Mouse (Mus musculus) heart, postnatal 0 days (tissue): Measurements from ENCODE around the gene Atp8b4. TPM values are rescaled to one million over a fixed set of nuclear protein-coding genes. Genes with fewer than 3 reads are reported as not detected.

Experiments used
- ATAC-seq: fragments of 200-750 bp; cut with Nextera tagmentation; 2 replicates; pipeline ENCODE4 v1.8.0; 2017; ENCODE audit warnings: low read depth, moderate number of reproducible peaks, moderate library complexity; ENCODE audit not compliant: insufficient read depth
- DNase-seq: peaks from one replicate; pipeline ENCODE4 v3.0.0-alpha.2; 2016; ENCODE audit warnings: low spot score
- H3K27ac ChIP-seq: fragments of 300-500 bp; sonication (generic); 2 replicates; pipeline ENCODE4 v1.5.1; 2014; ENCODE audit warnings: low read depth, mild to moderate bottlenecking
- H3K27me3 ChIP-seq: fragments of 300-500 bp; sonication (generic); 2 replicates; pipeline ENCODE4 v1.6.1; 2014; ENCODE audit warnings: low read length, mixed read lengths; ENCODE audit not compliant: control insufficient read depth, insufficient read depth
- H3K36me3 ChIP-seq: fragments of 300-500 bp; sonication (generic); replicated peaks from 2 replicates; pipeline ENCODE4 v1.6.1; 2014; ENCODE audit warnings: low read length, mixed read lengths; ENCODE audit not compliant: control insufficient read depth, insufficient read depth
- H3K4me1 ChIP-seq: fragments of 300-500 bp; sonication (generic); 2 replicates; pipeline ENCODE4 v1.6.1; 2014; ENCODE audit warnings: antibody characterized with exemption; ENCODE audit not compliant: control insufficient read depth, insufficient read depth
- H3K4me2 ChIP-seq: fragments of 300-500 bp; sonication (generic); 2 replicates; pipeline ENCODE4 v1.6.1; 2014; ENCODE audit warnings: low read depth, mild to moderate bottlenecking, low read length, moderate library complexity
- H3K4me3 ChIP-seq: fragments of 300-500 bp; sonication (generic); 2 replicates; pipeline ENCODE4 v1.5.1; 2014; ENCODE audit warnings: low read depth, low read length
- H3K9ac ChIP-seq: fragments of 300-500 bp; sonication (generic); replicated peaks from 2 replicates; pipeline ENCODE4 v1.6.1; 2014; ENCODE audit warnings: low read depth, low read length, mixed read lengths
- H3K9me3 ChIP-seq: fragments of 300-500 bp; sonication (generic); replicated peaks from 2 replicates; pipeline ENCODE4 v1.6.1; 2016; ENCODE audit warnings: low read length; ENCODE audit not compliant: control insufficient read depth
- CTCF ChIP-seq: IDR thresholded peaks from 2 replicates; pipeline ENCODE4 v1.5.1; 2016; ENCODE audit warnings: antibody characterized with exemption, control low read depth, low read depth
- EP300 ChIP-seq: IDR thresholded peaks from 2 replicates; pipeline ENCODE4 v1.6.1; 2016; ENCODE audit warnings: antibody characterized with exemption, low read depth
- WGBS: fragments of 180-500 bp; shearing (Covaris S2); extraction: QIAGEN DNeasy Blood & Tissue Kit; methylation state at CpG from one replicate; pipeline ENCODE4 v1.1.7; 2014; 5-methylcytosine and 5-hydroxymethylcytosine counted together
- polyA plus RNA-seq: library from polyadenylated mRNA; unstranded; fragments of >200 nt; fragmentation: Nextera tagmentation; extraction: Ambion mirVana; gene quantifications from 2 replicates; pipeline ENCODE4 v1.2.1, GENCODE M21; 2015
- total RNA-seq: library from RNA; depleted of rRNA; stranded (reverse); fragments of >200 nt; gene quantifications from 2 replicates; pipeline ENCODE4 v1.2.3, GENCODE M21; 2014; ENCODE audit warnings: low replicate concordance

Gene Atp8b4
- total and polyA plus RNA-seq, 2 experiments from 2014 or later, result 0.27 TPM; not detected in 1

GRCm38 (mm10) chr2:126304621-126305020, 195.9 kb downstream of the Atp8b4 start:
- no peaks in the 10 kb centered on the region for H3K36me3 ChIP-seq
- H3K27me3 ChIP-seq, result no peaks in the 10 kb centered on the region
- DNase-seq (no peak), ATAC-seq (no peak)
- 83% methylated on average over 5 of the region's 5 CpGs for WGBS
- H3K9me3 ChIP-seq, result no peaks in the 10 kb centered on the region
- no peak overlapping the region for H3K27ac ChIP-seq
- no peak overlapping the region for H3K4me3 ChIP-seq
- no peak for TF ChIP-seq CTCF
- no peak for TF ChIP-seq EP300
- H3K9ac ChIP-seq, result no peak overlapping the region
- H3K4me2 ChIP-seq, result no peak overlapping the region
- no peaks in the 10 kb centered on the region for H3K4me1 ChIP-seq

- no peak overlapping the region for H3K27ac ChIP-seq
- H3K4me2 ChIP-seq, result no peak overlapping the region
- H3K9ac ChIP-seq, result no peak overlapping the region
- no peaks in the 10 kb centered on the region for H3K9me3 ChIP-seq
- H3K36me3 ChIP-seq, result no peaks in the 10 kb centered on the region
- no peak overlapping the region for H3K4me3 ChIP-seq
- no peaks in the 10 kb centered on the region for H3K27me3 ChIP-seq
- TF ChIP-seq CTCF, result no peak
- no peak for TF ChIP-seq EP300
- ATAC-seq, result no peak
- no peak for DNase-seq
- no peaks in the 10 kb centered on the region for H3K4me1 ChIP-seq
- 43% methylated on average over 3 of the region's 3 CpGs for WGBS
Observed at GRCm38 (mm10) chr2:126303226-126303625, 197.2 kb downstream of the Atp8b4 start.

GRCm38 (mm10) chr2:126302381-126302780, 198.1 kb downstream of the Atp8b4 start:
- H3K27me3 ChIP-seq, result no peaks in the 10 kb centered on the region
- no peak overlapping the region for H3K27ac ChIP-seq
- H3K4me3 ChIP-seq, result no peak overlapping the region
- no peaks in the 10 kb centered on the region for H3K9me3 ChIP-seq
- H3K36me3 ChIP-seq, result no peaks in the 10 kb centered on the region
- no peak overlapping the region for H3K4me2 ChIP-seq
- ATAC-seq (no peak), DNase-seq (no peak)
- H3K4me1 ChIP-seq, result no peaks in the 10 kb centered on the region
- TF ChIP-seq CTCF (no peak), EP300 (no peak)
- 56% methylated on average over 3 of the region's 3 CpGs for WGBS
- no peak overlapping the region for H3K9ac ChIP-seq

GRCm38 (mm10) chr2:126290702-126291101, 209.8 kb downstream of the Atp8b4 start:
- H3K27ac ChIP-seq, result no peak overlapping the region
- DNase-seq (no peak), ATAC-seq (no peak)
- H3K9me3 ChIP-seq, result no peaks in the 10 kb centered on the region
- WGBS, result 66% methylated on average over 7 of the region's 7 CpGs
- TF ChIP-seq CTCF (no peak), EP300 (no peak)
- no peaks in the 10 kb centered on the region for H3K27me3 ChIP-seq
- H3K4me2 ChIP-seq, result no peak overlapping the region
- no peak overlapping the region for H3K4me3 ChIP-seq
- no peaks in the 10 kb centered on the region for H3K36me3 ChIP-seq
- no peak overlapping the region for H3K9ac ChIP-seq
- no peaks in the 10 kb centered on the region for H3K4me1 ChIP-seq

- H3K9me3 ChIP-seq, result no peaks in the 10 kb centered on the region
- H3K4me3 ChIP-seq, result no peak overlapping the region
- H3K9ac ChIP-seq, result no peak overlapping the region
- H3K4me1 ChIP-seq, result no peaks in the 10 kb centered on the region
- no peaks in the 10 kb centered on the region for H3K27me3 ChIP-seq
- 70% methylated on average over 5 of the region's 5 CpGs for WGBS
- DNase-seq (no peak), ATAC-seq (no peak)
- no peak for TF ChIP-seq CTCF
- TF ChIP-seq EP300, result no peak
- no peak overlapping the region for H3K27ac ChIP-seq
- H3K4me2 ChIP-seq, result no peak overlapping the region
- H3K36me3 ChIP-seq, result no peaks in the 10 kb centered on the region
Observed at GRCm38 (mm10) chr2:126287942-126288341, 212.5 kb downstream of the Atp8b4 start.

- no peak overlapping the region for H3K27ac ChIP-seq
- DNase-seq, result no peak
- H3K36me3 ChIP-seq, result no peaks in the 10 kb centered on the region
- no peak overlapping the region for H3K4me3 ChIP-seq
- peaks cover 4% of the 10 kb centered on the region; the same call in 1 of the 2 replicates for H3K27me3 ChIP-seq
- no peaks in the 10 kb centered on the region for H3K4me1 ChIP-seq
- 69% methylated on average over 7 of the region's 7 CpGs for whole genome bisulfite sequencing
- H3K9ac ChIP-seq, result no peak overlapping the region
- no peaks in the 10 kb centered on the region for H3K9me3 ChIP-seq
- no peak for TF ChIP-seq EP300
- TF ChIP-seq CTCF, result no peak
- no peak for ATAC-seq
- no peak overlapping the region for H3K4me2 ChIP-seq
Observed at GRCm38 (mm10) chr2:126286420-126286819, 214.1 kb downstream of the Atp8b4 start.
